Comparison of ENCODE assay signal across 19 mouse cellular contexts in the genomic region with DNA sequence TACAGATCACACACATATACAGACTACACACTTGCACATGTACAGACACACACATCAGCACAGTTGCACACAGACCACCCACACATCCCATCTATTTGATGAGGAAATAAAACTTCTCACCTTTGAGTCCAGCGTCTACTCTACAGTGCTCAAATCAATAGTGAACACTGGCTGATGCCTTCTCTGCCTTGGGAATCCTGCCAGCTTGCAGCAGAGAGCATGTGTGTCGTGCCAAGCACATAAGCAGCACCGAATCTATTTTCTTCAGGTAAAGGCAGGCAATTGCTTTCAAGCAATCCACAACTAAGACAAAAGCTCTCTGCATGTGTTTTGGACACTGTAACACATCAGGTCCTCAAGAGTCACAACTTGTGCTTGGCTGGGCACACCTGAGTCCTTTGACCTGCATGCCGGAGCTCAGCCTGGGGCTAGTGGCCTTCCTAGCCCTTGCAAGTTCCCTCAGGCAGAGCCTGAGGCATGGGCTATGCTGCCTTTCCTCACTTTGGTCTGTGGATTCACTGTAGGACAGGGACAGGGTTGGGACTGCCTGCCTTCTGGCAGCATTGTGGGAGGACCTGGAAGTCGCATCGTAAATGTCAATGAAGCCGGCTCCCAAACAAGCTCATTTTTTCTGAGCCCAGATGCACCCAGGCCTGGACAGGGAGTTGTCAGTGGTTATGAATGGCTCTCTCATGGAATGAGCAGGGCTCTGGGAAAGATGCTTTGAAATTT.
DNase-seq lines count a peak whose midpoint lies in the region; ATAC-seq lines count a peak whose summit lies in the region.
"Had no signal": no experiment of that assay in that cellular context is flagged by ENCODE, and none has a peak within 500 bp of the region (broad histone marks: within the 10 kb centered on the region; RNA-seq: fewer than 3 reads in every experiment).

No protein-coding gene starts in this region.

- peak; percentile 67 to 76 for DNase-seq in cerebellum, postnatal 10 days
- DNase-seq in cerebellum, postnatal 4 days (ENCODE audit: low spot score in 2 of 2), result no peak
- no peak for DNase-seq in hindbrain, embryonic 11.5 days (ENCODE audit: low spot score)
- DNase-seq in adipocyte (ENCODE audit: low spot score), result no peak
- no peak for DNase-seq in urinary bladder, postnatal 4 days (ENCODE audit: low spot score in 2 of 2)
- DNase-seq: adrenal gland, postnatal 36 days; embryo, embryonic 11 days; layer of hippocampus, postnatal 36 days; retina, postnatal 1 day; thymus, adult 2 months had no signal

- H3K4me2 ChIP-seq in hindbrain, embryonic 13.5 days, result no peak overlapping the region
- H3K4me2 ChIP-seq in hindbrain, embryonic 11.5 days (replicated peaks; ENCODE audit: low read depth, low read length), result no peak overlapping the region
- no peak overlapping the region for H3K4me2 ChIP-seq in hindbrain, embryonic 15.5 days
- H3K4me2 ChIP-seq in neural tube, embryonic 13.5 days, result no peak overlapping the region
- H3K4me2 ChIP-seq: heart, embryonic 13.5 days had no signal

- no peaks in the 10 kb centered on the region for H3K36me3 ChIP-seq in hindbrain, embryonic 13.5 days
- H3K36me3 ChIP-seq in hindbrain, embryonic 11.5 days (ENCODE audit: control insufficient read depth, insufficient read depth, low read length), result no peaks in the 10 kb centered on the region
- no peaks in the 10 kb centered on the region for H3K36me3 ChIP-seq in hindbrain, embryonic 15.5 days
- no peaks in the 10 kb centered on the region for H3K36me3 ChIP-seq in neural tube, embryonic 13.5 days
- H3K36me3 ChIP-seq: heart, embryonic 13.5 days; limb, embryonic 10.5 days had no signal

- H3K9me3 ChIP-seq in hindbrain, embryonic 13.5 days, result no peaks in the 10 kb centered on the region
- no peaks in the 10 kb centered on the region for H3K9me3 ChIP-seq in hindbrain, embryonic 11.5 days (ENCODE audit: control insufficient read depth, low read length)
- no peaks in the 10 kb centered on the region for H3K9me3 ChIP-seq in hindbrain, embryonic 15.5 days
- no peaks in the 10 kb centered on the region for H3K9me3 ChIP-seq in neural tube, embryonic 13.5 days
- H3K9me3 ChIP-seq: heart, embryonic 13.5 days; limb, embryonic 10.5 days; megakaryocyte, embryonic 14.5 days had no signal

- H3K27me3 ChIP-seq in hindbrain, embryonic 13.5 days, result no peaks in the 10 kb centered on the region
- H3K27me3 ChIP-seq in hindbrain, embryonic 11.5 days (ENCODE audit: control insufficient read depth, insufficient read depth, low read length), result no peaks in the 10 kb centered on the region
- H3K27me3 ChIP-seq in hindbrain, embryonic 15.5 days, result no peaks in the 10 kb centered on the region
- no peaks in the 10 kb centered on the region for H3K27me3 ChIP-seq in neural tube, embryonic 13.5 days
- H3K27me3 ChIP-seq: CH12.LX had no signal

- H3K4me1 ChIP-seq in hindbrain, embryonic 13.5 days (replicated peaks), result peaks cover 30% of the 10 kb centered on the region
- H3K4me1 ChIP-seq in hindbrain, embryonic 11.5 days (replicated peaks; ENCODE audit: control insufficient read depth, insufficient read depth, low read length), result no peaks in the 10 kb centered on the region
- H3K4me1 ChIP-seq in hindbrain, embryonic 15.5 days (replicated peaks), result peaks cover 15% of the 10 kb centered on the region
- H3K4me1 ChIP-seq in neural tube, embryonic 13.5 days (replicated peaks), result peaks cover 22% of the 10 kb centered on the region
- H3K4me1 ChIP-seq: heart, embryonic 13.5 days; limb, embryonic 10.5 days; megakaryocyte, embryonic 14.5 days had no signal

- H3K9ac ChIP-seq in hindbrain, embryonic 13.5 days, result peak overlapping the region; percentile 39; the same call in 1 of the 2 replicates
- no peak overlapping the region for H3K9ac ChIP-seq in hindbrain, embryonic 11.5 days (ENCODE audit: low read depth, low read length)
- peak overlapping the region; percentile 9; the same call in 1 of the 2 replicates for H3K9ac ChIP-seq in hindbrain, embryonic 15.5 days
- no peak overlapping the region for H3K9ac ChIP-seq in neural tube, embryonic 13.5 days
- H3K9ac ChIP-seq: heart, embryonic 13.5 days; liver, embryonic 14.5 days had no signal

- ATAC-seq in hindbrain, embryonic 13.5 days (ENCODE audit: low FRiP score), result no peak; the same call in 1 of the 2 replicates
- ATAC-seq in hindbrain, embryonic 11.5 days (ENCODE audit: low FRiP score), result no peak
- 0 out of 2 replicates have a peak, but pooled peaks have one; percentile 29 for ATAC-seq in hindbrain, embryonic 15.5 days (ENCODE audit: low FRiP score, low read depth)
- ATAC-seq in neural tube, embryonic 13.5 days (ENCODE audit: low read depth), result peak; percentile 60; the same call in 1 of the 2 replicates
- ATAC-seq: lung, postnatal 0 days had no signal

- H3K27ac ChIP-seq in hindbrain, embryonic 13.5 days, result peak overlapping the region; percentile 81
- H3K27ac ChIP-seq in hindbrain, embryonic 11.5 days (ENCODE audit: low read depth, low read length), result no peak overlapping the region
- H3K27ac ChIP-seq in hindbrain, embryonic 15.5 days (replicated peaks), result peak overlapping the region; percentile 73
- peak overlapping the region; percentile 82 for H3K27ac ChIP-seq in neural tube, embryonic 13.5 days (replicated peaks)
- H3K27ac ChIP-seq: heart, embryonic 13.5 days; limb, embryonic 10.5 days; liver, embryonic 14.5 days had no signal

- H3K4me3 ChIP-seq in hindbrain, embryonic 13.5 days, result no peak overlapping the region
- H3K4me3 ChIP-seq in hindbrain, embryonic 11.5 days (ENCODE audit: low read depth, low read length), result no peak overlapping the region
- no peak overlapping the region for H3K4me3 ChIP-seq in hindbrain, embryonic 15.5 days
- no peak overlapping the region for H3K4me3 ChIP-seq in neural tube, embryonic 13.5 days
- H3K4me3 ChIP-seq: heart, embryonic 13.5 days; limb, embryonic 10.5 days; megakaryocyte, embryonic 14.5 days had no signal

- 51% methylated on average over 7 of the region's 7 CpGs for whole genome bisulfite sequencing in hindbrain, embryonic 13.5 days
- 70% methylated on average over 7 of the region's 7 CpGs for WGBS in hindbrain, embryonic 11.5 days
- 41% methylated on average over 7 of the region's 7 CpGs for WGBS in hindbrain, embryonic 15.5 days
- WGBS in neural tube, embryonic 13.5 days, result 45% methylated on average over 7 of the region's 7 CpGs

Comparison
In these comparisons a context has a peak if more than half of its experiments do, and no peak if none do; other contexts are left out.
1. DNase-seq: peak in cerebellum, postnatal 10 days (2 of 2); none in cerebellum, postnatal 4 days (0 of 2), hindbrain, embryonic 11.5 days (single experiment), adipocyte (single experiment) and urinary bladder, postnatal 4 days (0 of 2).
2. ATAC-seq: peak in hindbrain, embryonic 15.5 days (single experiment) and neural tube, embryonic 13.5 days (single experiment); none in hindbrain, embryonic 13.5 days (single experiment) and hindbrain, embryonic 11.5 days (single experiment).
3. H3K9ac ChIP-seq: peak in hindbrain, embryonic 13.5 days (single experiment) and hindbrain, embryonic 15.5 days (single experiment); none in hindbrain, embryonic 11.5 days (single experiment) and neural tube, embryonic 13.5 days (single experiment).